Mouse (Mus musculus): ENCODE results near the gene Pon3.

Gene Pon3

DNA sequence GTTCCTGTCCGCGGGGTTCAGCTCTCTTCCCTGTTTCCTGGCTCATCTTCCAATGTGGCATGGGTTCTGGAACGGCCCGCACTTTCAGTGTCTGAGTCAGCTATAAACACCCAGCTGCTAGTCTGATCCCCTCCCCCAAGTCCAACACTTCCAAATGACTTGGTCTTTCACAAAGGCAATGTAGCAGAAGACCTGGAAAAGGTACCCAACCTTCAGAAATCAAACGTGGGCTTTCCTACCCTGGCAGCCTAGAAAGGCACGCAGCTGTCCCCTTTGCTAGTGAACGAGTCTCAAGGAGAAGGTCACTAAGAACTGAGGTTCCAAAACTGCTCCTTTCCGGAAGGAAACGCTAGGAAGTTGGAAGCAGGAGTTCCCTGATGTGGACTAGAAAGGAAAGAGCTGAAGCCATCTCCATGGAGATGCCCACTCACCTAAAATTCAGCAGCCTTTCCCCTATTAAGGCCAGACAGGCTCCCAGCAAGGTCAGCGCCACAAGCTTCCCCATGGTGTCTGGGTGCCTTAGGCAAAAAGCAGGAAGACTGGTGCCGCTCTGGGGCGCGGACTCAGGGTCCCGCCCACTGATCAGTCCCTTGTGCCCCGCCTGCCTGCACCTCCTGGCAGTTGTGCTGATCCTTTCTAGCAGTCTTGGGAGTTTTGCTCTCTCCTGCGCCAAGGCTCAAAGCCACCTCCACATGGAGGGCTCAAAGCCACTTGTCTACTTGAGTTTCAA is at the start of gene Pon3:
TSS of gene Pon3 (minus strand) at position 565 of the 730 bp plus-strand sequence.
- DNase-seq, result peak; percentile 38

DNA sequence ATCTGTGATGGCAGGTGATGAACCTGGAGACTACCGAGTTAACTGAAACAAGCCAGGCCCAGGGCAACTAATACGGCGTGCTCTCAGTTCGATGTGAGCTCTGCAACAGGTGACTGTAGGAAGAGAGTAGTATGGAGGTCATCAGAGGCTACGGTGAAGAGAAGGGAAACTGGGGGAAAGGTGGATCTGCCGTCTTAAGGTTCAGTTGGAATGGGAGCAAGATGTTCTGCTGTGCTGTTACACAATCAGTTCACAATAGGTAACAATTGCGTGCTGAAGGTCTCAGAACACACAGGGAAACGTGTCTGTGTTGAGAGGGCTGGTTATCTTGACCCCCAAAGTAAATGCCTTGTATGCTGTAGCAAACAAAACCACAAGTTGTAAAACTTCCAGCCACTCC is 48.9 kb upstream of the Pon3 start:
- no peak for DNase-seq

DNA sequence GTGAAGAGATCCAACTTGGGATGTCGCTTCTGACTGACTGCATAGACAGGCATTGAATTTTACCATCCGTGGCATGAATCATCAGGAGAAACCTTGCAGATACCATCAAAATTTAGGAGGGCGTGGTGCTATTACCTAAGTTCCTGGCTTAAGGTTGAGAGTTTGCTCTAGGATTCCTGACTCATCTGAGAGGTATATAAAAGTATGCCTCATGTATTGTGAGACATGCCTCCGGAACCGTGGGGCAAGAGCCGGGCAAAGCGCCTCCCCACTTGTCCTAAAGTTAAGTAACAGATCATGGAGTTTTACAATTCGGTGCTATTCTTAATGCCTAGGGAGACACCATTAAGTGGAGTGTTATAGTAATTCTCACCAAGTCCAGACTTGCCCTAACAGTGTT is 44.5 kb upstream of the Pon3 start:
- no peak for DNase-seq

DNA sequence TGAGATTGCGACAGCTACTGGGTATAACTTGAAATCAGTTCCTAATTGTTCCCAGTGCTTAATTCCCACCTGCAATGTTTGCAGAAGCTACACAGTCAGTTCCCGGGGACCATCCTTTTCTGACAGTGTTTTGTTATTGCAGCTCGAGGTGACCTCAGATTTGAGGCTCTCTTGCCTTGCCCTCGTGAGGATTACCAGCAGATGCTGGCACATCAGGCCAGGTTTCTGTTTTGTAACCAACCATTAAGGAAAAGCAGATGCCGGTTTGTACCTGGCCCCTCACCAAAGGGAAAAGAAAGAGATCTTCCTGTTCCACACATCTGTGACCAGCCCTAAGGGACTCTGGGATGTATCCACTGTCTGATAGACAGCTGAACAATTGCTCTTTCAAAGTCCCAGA is 43.5 kb upstream of the Pon3 start:
- DNase-seq, result no peak

DNA sequence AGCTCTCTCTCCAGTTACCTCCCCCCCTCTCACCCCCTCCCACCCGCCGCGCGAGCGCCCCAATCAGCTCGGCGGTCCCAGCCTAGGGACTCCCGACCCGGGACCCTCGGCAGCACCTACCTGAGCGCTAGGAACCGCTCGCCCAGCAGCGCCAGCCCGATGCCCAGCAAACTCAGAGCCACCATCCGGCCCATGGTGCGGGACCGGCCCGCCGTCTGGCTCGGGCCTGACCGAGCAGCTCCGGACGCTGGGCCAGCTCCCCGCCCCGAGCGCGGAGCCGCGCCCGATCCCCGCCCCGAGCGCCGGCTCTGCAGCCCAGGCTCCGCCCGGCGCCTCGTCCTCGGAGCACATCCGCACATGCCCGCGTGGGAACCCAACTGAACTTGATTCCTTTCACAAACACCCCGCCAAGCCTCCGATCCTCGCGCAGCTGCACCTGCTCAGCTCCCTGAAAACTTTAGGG is 42.0 kb upstream of the Pon3 start, which contains the start of gene Pon2:
TSS of gene Pon2 (minus strand) at position 364 of the 463 bp plus-strand sequence.
- DNase-seq, result peak; percentile 89

DNA sequence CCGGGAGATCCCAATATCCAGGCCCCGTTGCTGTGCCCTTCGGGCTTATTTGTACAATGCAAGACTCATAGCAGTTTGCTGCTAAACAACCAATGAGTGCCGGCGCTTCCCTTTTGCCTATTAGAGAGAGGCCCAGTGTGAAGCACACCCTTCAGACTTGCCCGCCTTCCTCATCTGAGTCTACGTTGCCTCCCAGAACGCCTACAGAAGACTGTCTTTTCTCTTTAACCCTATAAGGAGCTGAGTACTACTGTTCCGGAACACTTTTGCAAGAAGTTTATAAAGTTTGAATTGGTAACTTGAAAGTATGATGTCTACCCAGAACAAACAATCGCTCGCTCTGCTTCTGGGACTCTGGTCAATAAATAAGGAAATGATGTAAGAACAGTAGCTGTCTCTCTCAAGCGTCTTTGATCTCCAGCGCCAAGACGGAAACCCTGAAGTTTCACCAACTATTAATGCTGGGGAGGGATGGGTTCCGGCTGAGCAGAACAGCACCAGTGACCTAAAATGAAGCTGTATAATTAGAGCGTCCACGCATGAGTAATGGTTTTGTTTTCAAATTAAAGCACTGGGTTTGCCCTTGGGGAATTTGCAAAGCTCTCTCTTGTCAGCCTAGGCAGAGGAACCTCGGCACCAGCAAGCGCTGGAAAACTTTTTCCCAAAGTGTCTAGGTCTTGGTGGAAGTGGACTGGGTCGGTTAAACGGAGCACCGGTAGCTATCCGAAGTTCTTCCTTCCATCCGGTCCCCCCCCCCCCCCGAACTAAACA is 41.4 kb upstream of the Pon3 start:
- DNase-seq, result peak; percentile 62

DNA sequence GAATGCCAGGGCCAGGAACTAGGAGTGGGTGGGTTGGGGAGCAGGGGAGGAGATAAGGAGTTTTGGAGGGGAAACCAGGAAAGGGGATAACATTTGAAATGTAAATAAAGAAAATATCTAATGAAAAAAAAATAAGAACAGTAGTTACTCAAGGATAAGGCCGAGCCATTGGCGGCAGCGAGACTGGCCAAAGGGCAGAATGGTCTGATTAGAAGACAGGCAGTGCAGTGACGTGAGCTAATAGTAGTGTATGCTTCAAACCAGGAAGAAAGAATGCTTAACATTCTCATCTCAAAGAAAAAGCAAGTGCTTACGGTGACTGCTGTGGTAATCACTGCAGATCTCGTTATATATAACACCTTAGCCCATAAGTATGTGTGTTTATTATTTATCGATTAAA is 40.0 kb upstream of the Pon3 start:
- no peak for DNase-seq

DNA sequence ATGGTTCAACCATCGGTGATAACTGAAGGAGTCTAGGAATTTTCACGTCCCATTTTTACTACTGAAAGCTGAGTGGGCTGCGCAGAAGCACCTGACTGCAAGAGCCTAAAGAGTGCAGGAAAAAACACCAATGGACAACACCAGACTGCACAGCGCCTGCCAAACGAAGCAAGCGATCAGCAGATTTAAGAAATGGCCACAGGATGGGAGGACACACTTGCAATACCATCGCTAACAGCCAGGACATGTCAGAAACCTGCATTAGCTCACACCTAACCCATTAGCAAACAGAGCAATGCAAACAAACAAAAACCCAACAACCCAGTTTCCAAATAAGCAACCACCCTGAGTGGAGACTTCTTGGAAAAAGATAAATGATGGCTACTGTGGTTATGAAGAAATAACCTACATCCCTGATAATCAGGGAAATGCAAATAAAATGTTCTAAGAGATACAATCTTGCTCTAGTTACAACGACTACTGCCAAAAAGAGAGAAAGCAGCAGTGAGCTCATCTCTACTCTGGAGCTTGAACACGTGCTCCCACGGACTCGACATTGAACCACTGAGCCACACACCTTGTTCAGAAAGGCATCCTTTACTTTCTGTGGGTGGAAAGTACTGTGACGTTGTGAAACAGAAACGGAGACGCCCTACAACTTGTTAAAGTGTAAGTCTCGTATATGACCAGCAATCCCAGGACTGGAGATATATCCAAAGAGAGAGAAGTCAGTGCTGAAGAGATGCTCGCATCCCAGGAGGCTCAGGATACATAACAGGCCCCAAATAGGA is 38.8 kb upstream of the Pon3 start:
- no peak for DNase-seq

DNA sequence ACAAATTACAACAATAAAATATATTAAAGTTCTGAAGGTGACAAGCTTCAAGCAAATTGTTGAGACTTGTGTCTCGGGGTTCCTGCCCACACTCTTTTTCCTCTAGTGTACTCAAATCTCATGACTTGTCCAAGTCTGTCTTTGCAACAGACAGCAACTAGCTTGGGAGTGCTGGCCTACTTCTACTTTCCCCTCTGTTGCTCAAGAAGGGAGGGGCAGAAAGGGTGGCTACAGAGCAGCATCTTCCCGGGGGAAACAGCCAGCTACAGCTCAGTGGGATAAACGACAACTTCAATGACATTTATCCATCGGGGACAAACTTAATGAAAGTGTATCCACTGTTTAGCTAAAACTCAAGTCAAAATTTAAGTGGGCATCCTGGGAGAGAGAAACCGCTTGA is 36.8 kb upstream of the Pon3 start:
- no peak for DNase-seq

DNA sequence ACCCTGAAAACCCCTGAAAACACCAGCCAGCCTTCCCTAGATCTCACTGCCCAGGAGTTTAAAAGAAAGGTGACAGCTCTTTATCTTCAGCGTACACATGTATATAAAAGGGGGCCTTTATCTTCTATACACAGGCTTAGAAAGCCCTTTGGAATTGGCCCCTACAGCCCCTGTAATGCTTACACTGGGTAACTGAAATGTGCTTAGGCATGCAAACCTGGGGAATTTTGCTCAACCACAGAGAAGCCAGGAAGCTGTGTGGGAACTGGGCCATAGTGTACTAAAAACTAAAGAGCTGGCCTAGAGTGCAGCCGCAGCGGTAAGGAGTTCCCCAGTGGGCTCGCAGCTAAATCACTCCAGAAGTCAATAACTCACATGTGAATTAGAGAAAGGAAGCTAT is 35.4 kb upstream of the Pon3 start:
- no peak for DNase-seq

DNA sequence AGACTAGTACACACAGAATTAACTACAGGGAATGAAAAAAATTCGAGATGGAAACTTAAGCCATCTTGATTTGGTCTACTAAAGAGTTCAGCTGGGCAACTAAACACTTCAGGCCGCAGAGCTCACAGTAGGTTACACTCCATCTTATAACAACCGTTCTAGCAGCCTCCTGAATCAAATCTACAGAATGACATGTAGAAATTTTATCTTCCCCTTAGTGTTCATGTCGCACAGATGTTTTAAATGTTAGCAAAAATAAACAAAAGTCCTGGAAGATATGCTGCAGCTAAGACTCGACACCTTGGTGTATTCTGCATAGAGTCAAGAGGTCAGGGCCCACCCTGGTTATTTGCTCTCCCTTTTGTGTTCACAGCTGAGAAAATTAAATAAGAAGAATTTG is 31.8 kb upstream of the Pon3 start:
- DNase-seq, result no peak

DNA sequence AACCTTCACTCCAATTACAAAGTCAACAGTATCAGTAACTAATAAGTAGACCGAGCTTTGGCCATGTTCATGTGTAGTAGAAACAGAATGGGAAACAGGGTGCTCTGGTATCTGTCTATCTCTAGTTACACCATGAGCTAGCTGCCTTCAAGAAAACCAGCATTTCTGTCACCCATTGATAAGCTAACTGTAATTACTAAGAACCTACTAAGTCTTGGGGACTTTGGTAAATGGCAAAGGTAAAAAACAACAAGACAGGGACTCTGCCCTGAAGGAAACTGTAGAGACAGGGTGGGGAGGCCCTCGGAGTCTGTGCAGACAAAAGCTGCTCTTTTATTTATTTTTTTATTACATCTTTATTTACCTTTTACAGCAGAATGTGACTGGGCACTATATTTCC is 31.3 kb upstream of the Pon3 start:
- DNase-seq, result no peak

DNA sequence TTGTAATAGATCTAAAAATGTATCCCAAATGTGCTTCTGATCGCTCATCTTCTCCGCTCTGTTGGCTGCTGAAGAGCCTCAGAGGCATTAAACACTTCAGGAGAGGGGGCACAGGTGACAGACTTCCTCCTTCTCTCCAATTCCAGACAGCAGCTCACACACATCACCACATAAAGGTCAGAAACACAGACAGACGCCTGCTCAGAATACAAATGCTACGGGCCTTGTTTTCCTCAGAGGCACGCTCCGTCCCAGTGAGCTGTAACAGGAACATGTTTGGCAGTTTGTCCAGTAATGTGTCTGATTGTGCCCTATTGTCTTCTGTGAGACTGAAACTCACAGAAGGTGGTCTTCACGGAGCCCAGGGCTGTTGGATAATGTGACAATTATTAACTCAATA is 26.3 kb upstream of the Pon3 start:
- no peak for DNase-seq

DNA sequence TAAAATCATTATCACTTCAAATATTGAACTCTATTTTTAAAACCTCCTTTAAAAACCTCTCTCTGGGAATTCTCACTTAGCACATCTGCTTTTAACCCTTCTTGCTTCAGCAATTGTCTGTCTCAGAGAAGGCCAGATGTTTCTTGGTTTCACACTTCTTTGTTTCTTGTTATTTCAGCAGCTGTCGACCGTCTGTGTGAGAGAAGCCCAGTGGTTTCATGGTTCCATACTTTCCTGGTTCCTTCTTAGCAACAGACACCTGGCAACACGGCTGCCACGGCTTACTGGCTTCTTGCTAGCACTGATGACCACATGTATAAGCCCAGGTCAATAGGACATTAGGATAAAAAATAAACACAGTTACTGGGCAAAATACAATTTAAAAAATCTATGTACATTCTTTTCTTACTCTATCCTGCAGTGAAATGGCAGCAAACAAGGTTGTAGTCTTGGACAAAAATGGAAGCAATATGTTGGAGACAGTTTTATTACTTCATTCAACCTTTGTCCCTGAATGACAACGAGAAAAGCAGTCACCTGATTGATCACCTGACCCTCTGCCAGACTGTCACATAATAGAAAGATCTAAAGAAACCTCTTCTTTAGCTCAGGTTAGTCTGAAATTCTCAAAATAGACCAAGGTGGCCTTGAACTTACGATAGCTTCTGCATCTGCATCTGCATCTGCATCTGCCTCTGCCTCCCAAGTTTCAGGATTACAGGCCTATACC is 24.7 kb upstream of the Pon3 start:
- no peak for DNase-seq

DNA sequence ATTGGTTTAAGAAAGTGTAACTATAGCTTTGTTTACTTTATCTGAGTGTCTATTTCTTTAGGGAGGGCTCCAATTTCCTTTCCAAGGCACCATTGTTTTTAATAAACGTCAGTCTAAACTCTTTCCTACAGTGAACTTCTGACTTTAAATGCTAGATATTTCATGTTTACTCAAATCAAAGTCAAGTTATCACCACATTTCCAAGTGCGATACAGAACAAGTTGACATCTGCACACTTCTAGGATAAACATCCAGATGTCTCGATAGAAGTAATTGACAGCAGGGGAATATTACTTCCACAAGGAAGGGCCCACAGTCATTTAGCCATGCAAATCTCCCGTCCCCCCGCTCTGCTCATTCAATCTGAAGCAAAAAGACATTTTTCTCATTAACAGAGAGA is 21.9 kb upstream of the Pon3 start:
- no peak for DNase-seq

DNA sequence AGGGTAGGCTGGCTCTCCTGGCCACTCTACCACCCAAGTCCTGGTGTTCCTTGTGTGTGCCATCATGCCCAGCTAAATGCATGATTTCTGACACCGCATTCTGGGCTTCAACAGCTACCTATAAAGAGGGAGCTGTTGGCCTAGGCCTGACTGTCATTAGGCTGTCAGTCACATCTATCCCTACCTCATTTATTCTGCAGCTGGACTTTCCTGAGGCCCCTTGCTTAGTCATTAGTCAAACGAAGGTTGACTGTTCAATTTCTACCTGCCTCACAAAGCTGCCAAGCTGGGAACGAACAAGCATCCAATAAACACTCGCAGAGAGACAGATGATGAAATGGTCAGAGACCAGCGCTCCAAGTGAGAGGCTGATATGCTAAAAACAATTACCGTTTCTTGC is 13.6 kb upstream of the Pon3 start:
- DNase-seq, result no peak

DNA sequence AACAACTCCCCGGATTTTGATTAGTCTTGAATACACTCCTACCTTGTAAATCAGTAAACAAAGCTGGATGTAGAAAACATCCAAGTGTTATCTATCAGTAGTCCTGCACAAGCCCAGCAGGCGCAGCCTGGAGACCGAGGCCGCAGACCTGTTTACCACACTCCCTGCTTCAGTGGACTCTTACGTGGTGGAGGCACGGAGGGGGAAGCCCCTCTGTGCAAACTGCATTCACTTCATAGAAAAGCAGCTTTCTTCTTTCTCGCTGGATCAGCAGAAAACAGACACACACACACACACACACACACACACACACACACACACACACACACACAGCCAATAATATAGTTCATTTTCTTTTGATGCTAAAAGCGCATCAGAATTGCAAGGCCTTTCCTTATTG is 8.7 kb upstream of the Pon3 start:
- no peak for DNase-seq

DNA sequence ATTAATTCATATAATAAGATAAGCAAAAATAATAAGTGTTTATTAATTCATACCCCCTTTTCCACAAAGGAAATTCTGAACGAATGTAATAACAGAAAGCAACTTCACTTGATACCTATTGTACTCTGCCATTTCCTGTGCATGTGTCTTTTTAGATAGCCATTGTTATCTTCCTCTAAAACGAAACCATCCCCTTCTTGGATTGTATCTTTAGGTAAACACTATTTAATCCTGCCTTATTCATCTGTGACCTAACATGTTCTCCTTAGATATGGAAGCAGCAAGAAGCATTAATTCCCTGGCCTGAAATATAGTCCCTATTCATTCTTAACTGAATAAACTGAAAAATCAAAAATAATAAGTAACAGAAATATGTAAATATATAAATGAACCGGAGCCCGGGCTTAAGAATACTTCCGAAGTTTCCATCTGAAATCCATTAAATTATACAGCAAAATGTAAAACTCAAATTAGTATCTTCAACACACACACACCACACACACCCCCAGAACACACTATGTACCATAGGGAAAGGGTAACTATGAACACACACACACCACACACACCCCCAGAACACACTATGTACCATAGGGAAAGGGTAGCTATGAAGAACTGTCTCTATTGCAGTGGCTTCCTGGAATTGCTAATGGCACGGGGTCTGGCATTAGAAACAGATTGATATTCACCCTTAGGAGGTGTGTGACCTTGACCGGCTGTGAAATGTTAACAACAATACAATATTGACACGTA is 7.3 kb upstream of the Pon3 start:
- no peak for DNase-seq

DNA sequence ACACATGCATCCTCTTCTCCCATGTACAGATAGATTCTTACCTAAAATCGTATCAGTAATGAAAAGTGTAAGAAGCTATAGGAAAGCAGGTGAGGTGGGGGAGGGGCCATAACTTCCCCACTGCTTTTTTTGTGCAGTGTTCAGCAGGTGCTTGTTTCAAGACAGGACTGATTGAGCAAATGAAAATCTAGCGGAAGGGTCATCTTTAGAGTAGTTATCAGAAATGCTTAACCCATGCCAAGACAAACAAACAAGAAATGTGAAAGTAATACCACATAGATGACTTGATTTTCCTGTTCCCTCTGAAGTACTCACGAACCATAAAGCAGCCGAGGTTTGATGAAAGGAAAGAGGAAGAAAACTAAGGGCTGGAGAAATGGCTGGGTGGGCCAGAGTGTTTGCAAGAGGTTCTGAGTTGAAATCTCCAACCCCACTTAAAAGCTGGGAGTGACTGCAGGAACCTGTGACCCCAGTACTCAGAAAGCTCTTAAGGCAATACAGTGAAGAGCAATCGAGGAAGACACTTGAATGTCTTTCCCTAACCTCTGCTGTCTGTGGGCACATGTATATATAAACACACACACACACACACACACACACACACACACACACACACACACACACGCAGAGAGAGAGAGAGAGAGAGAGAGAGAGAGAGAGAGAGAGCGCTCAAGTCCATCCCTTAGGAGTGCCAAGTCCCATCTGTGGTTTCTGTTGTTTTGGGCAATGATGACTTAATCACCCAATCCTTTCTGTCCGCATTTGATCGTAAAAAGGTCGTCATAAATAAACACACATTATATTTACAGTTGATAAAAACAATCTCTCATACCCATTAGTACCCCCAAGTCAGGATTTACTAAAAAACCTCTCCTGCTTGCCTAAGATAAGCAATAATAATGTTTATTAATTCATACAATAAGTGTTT is 6.5 kb upstream of the Pon3 start:
- DNase-seq, result no peak

DNA sequence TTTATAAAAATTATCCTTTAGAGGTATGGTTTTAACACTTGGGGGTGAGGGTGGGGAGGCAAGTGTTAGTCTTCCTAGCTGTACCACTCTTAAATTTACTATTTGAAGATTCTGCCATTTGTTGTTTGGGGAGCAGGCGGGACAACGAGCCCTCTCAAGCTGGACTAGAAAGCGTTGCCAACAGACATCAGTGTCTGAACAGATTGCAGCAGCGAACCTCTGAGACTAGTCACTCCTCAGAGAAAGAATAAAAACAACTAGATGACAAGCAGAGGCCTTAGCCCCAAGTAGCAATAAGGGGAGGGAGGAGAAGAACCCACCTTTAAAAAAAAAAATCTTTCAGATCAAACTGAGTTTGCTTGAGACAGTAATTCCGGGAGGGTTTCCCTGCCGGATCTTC is 795 bp downstream of the Pon3 start:
- no peak for DNase-seq

DNA sequence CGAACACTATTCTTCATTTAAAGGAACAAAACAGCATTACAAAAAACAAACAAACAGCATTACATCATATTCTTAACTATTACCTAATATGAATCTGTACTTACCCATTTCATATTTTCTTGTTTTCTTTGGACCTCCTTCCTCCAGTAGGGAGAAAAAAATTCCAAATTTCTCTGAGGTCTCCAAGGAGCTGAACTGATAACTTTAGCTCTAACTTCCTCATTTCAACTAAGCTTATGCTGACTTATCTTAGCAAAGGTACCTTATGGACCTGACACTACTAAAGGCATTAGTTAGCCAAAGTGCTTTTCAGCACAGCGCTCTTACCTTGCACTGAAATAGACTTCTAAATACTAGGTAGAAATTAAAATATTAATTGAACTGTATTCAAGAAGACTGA is 1.2 kb downstream of the Pon3 start:
- no peak for DNase-seq

Measured in thymus, postnatal 25 days (tissue).